Mouse (Mus musculus) thymus, postnatal 0 days (tissue): ENCODE measurements around the gene Enah. TPM values are rescaled to one million over a fixed set of nuclear protein-coding genes. Genes with fewer than 3 reads are reported as not detected.
A peak's percentile ranks its signal among the peaks of the same experiment; 100 is the strongest.

ENCODE experiments used
- DNase-seq: peaks from one replicate; pipeline ENCODE4 v3.0.0-alpha.2; 2015; ENCODE audit warnings: low spot score
- polyA plus RNA-seq: library from polyadenylated mRNA; unstranded; fragments of >200 nt; fragmentation: Nextera tagmentation; extraction: Ambion mirVana; gene quantifications from 2 replicates; pipeline ENCODE4 v1.2.1, GENCODE M21; 2015

Gene Enah
- polyA plus RNA-seq, 1 experiment from 2014 or later: 4.8 TPM

DNA sequence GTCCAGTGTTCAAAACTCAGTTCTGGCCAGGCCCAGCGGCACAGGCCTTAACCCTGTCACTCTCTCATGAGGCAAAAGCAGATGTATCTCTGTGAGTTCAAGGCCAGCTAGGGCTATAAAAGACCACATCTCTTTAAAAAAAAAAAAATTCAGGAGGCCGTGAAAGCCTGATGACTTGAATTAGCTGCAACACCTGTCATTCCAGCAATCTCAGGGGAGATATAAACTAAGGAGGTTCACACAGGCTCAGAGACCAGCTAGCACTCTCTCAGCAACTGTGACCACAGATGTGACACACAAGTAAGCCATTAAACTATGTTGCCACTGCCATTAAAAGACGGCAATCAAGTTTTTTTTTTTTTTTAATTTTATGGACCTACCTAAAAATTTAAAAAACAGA is 56.0 kb downstream of the Enah start:
- no peak for DNase-seq

DNA sequence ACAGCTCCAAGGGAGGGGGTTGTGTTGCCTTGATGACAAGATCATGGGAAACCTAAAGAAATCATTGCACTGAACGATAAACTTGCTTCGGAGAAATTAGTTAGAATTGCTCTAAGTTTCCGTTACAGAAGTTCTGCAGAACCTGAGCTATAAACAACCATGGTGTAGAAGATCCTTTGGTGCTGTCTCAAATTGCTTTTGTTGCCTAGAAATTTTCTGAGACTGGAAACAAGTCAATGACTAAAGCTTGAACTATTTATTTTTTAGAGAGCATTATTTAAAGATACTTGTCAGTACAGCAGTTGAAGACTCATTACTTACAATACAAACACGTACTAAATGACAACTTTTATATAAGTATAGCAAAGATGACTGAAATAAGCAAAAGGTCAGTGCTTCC is 56.4 kb downstream of the Enah start:
- DNase-seq: no peak

DNA sequence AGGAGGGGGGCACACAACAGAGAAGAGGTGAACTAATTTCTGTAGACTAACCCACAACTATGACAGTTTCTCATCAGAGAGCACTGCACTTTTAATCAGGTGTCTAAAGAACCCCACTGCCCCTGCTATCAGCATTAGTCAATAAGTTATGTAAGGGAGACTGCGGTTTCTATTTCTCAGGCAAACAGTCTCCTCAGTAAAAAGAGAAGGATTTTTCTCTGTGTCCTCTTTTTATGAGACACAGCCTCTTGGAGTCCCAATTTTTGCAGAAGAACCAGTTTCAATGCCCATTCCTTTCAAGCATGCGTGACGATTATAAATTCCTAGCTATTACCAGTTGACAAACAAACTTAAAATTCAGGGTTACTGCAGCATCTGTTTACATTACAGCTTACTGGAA is 59.4 kb downstream of the Enah start:
- no peak for DNase-seq

DNA sequence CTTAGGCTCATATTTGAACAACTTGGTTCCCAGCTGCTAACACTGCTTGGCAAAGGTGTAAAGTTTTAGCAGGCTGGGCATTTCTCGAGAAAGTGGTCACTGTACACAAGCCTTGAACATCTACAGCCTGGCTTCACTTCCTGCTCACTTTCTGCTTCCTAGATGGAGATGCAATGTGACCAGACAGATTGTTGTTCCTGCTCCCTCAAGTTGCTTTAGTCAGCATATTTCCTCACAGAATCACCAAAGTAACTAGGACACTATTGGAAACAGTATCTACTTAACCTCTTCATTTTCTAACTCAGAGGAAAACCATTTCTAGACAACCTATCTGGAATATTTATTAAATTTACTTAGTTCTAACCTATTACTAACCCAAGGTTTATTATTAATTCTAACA is 61.4 kb downstream of the Enah start:
- no peak for DNase-seq

GRCm38 (mm10) chr1:181957736-181958135 is 62.1 kb downstream of the Enah start:
- no peak for DNase-seq

DNA sequence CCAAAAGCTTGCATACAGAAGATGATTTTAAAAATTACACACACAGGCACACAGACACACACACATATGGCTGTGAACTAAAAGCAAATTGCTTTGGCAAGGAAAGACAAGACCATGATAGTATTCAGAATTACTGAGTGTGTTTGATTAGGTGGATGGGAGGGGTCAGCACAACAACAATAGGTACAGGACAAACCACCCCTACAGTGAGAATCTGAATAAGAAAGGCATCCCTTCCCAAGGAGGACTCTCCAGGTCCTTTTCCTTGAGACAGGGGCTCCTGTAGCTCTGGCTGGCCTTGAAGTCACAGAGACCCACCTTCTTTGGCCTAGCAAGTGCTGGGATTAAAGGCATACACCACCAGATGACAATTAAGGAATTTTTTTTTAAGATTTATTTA is 66.2 kb downstream of the Enah start:
- no peak for DNase-seq

DNA sequence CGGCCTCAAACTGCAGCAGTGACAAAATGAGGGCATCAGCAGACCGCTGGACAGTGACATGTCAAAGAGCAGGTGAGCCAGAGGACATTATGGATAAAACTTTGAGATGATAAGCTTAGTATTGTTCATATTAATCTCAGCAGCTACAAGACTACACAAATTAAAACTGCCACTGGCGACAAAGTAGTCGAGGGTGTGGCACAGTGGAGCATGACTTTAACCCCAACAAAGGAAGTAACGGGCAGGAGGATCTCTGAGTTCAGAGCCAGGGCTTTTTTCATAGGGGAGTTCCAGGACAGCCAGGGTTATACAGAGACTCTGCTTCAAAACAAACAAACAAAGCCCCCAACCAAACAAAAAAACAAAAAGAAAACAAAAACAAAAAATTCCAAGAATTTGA is 68.5 kb downstream of the Enah start:
- DNase-seq: no peak

- DNase-seq: no peak
Observed at GRCm38 (mm10) chr1:181950721-181951120, 69.1 kb downstream of the Enah start.

- no peak for DNase-seq
Observed at GRCm38 (mm10) chr1:181948191-181948590, 71.6 kb downstream of the Enah start.

GRCm38 (mm10) chr1:181937064-181937463 is 82.7 kb downstream of the Enah start:
- DNase-seq: no peak

DNA sequence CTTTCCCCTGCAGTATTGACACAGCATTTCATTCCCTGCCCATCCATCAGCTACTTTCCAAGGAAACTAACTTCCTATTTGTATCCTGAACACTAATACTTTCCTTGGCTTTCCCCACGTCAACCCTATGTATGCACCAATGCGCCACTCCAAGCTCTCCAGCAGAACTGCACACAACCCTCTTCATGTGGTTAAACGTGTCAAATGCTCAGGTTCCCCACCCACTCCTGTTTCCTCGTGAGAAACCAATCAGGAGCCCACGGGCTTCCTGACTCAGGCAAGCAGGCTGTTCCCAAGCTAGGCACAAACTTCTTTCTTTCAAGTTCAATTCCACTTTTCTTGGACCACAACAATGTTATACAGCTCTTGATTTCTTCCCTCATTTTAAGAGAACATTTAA is 91.4 kb downstream of the Enah start:
- DNase-seq: peak; percentile 7

DNA sequence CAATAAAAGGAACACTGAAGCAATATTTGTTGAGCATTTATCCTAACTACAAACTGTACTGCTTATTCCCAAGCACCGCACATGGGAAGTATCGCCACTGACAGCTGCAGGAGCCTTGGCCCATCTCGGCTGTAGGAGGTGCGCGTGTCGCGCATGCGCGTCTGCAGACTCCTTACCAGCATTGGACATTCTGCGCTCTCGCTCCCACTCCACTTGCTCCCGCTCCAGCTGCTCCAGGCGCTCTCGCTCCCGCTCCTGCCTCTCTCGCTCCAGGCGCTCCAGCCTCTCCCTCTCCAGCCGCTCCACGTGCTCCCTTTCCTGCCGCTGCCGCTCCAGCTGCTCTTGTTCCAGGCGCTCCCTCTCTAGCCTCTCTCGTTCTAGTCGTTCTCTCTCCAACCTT is 96.4 kb downstream of the Enah start:
- DNase-seq: no peak

- DNase-seq: peak; percentile 42
Observed at GRCm38 (mm10) chr1:181921580-181922494, 98.0 kb downstream of the Enah start.

DNA sequence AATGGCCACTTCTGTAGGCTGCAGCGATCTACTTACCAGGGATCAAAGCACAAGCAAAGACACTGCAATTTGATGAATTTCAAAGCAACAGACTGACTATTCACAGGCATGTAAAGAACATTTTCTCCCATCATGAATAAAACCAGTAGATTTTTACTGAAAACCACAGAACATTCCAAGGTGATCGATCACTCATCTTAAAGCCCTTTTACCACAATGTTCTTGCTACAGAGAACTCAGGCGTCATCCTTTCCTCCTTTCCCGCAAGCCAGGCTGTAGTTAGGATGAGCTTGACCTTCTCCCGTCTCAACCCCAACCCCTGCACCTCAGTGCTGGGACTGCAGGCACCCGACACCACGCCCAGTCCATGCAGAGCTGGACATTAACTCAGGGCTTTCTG is 107.9 kb downstream of the Enah start:
- no peak for DNase-seq

DNA sequence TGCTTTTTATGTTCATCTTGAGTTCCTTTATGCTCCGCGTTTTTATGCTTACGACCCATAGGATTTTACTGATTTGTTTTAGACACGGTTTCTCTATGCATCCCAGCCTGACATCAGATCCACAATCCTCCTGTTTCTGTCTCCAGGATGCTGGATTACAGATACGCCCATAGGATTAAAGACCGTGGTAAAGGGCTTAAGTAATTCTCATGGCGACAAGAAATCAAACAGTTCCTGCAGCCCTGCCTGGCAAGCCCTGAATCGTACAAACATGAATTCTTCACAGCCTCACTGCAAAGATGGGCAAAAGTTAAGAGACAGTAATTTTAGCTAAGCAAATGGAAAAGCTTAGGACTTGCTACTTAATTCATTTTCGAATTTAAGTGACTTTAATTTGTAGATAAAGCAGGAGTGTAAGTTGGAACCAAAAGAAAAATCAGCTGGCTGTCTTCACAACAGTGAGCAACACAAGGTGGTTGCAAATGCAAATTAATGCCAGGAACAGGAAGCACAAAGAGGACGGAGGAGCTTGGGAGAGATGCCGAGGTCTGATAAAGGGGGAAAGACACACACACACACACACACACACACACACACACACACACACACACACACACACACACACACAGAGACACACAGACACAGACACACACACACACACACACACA is 118.0 kb downstream of the Enah start:
- no peak for DNase-seq

- DNase-seq: no peak
Observed at GRCm38 (mm10) chr1:181900846-181901245, 118.9 kb downstream of the Enah start.

DNA sequence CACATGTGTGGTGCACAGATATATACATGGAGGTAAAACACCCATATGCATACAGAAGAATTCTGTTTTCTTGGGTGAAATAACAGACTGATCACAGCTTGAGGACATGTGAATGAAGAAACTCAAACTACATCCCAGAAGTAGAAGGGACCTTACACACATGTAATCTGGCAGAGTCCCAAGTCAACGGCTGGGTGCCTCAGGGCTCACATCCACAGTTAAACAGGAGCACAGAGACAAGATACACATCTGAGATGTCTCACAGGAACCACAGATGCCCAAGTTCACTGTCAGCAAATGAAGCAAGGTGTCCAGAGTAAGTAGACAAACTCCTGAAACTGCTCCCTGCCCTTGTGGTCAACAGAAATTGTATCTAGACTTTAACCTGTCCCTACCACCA is 120.8 kb downstream of the Enah start:
- DNase-seq: no peak

- DNase-seq: no peak
Observed at GRCm38 (mm10) chr1:181896991-181897390, 122.8 kb downstream of the Enah start.

DNA sequence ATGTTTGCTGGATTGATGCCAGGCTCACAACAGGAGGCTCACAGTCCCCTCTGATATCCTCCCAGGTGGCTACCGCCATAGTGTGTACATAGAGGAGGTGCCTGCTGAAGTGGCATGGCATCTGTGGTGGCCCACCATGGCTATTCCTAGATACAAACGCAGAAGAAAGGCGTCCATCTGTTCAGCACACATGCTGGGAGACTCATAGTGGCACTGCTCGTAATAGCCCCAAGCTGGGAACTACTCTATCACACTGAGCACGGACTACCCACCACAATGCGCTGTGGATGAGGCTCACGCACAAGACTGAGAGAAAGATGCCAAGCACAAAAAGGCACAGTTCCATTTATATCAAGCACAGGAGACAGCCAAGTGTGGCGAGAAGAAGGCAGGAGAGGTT is 126.1 kb downstream of the Enah start:
- no peak for DNase-seq

GRCm38 (mm10) chr1:181889670-181890069 is 130.1 kb downstream of the Enah start:
- DNase-seq: no peak

- peak; percentile 89 for DNase-seq
Observed at GRCm38 (mm10) chr1:181888801-181889200, 131.0 kb downstream of the Enah start.

DNA sequence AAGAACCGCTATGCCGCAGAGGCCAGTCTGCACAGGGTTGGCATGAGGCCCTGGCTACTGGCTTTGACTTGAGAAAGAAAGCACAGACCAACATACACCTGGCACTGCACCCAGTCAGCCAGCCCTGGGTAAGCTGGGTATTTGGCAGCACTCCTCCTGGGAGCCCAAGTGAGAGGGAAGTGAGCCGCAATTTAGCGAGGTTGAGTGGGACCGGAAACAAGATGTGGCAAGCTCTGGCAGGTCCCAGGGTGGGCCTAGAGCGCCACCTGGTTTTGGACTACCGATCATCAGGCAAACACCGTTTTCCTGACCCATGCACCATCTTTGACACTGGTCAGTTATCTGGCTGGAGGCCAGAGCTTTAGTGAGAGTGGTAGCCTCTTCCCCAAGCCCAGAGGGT is 138.3 kb downstream of the Enah start:
- DNase-seq: peak; percentile 86
